Mouse (Mus musculus): Measurements from ENCODE around the gene Krt80. TPM values are rescaled to one million over a fixed set of nuclear protein-coding genes. Genes with fewer than 3 reads are reported as not detected.

The Krt80 gene
- polyA plus RNA-seq, 1 experiment from 2014 or later, result 8.7 TPM

DNA sequence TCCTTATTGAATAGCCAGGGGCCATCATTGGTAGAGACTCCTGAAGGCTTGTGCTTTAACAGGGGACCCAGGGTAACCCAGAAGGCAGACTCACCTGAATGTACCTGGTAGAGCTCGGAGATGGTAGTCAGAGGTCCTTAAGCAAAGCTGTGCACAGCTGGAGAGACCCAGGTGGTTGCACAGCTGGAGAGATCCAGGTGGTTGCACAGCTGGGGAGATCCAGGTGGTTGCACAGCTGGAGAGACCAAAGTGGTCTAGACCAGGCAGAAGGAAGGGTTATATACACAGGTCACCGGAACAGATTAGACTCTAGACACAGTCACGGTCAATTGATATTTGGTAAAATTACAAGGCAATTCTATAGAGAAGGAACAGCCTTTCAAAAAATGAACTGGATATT, 27.0 kb upstream of the Krt80 start:
- Histone ChIP-seq H3K4me1 (ENCODE audit: control insufficient read depth, insufficient read depth, low read length) (no peaks in the 10 kb centered on the region), H3K27ac (ENCODE audit: low read length) (no peak overlapping the region), H3K4me2 (ENCODE audit: low read depth, low read length) (no peak overlapping the region), H3K4me3 (ENCODE audit: low read length) (no peak overlapping the region), H3K9ac (ENCODE audit: low read length) (no peak overlapping the region), H3K36me3 (ENCODE audit: control insufficient read depth, insufficient read depth) (no peaks in the 10 kb centered on the region), H3K27me3 (ENCODE audit: control insufficient read depth, insufficient read depth, low read length) (no peaks in the 10 kb centered on the region), H3K9me3 (replicated peaks; ENCODE audit: control insufficient read depth, low read length) (no peaks in the 10 kb centered on the region)
- 79% methylated on average over 3 of the region's 3 CpGs for WGBS
- ATAC-seq (replicated peaks; ENCODE audit: extremely low read depth, insufficient read depth, low FRiP score), result no peak

DNA sequence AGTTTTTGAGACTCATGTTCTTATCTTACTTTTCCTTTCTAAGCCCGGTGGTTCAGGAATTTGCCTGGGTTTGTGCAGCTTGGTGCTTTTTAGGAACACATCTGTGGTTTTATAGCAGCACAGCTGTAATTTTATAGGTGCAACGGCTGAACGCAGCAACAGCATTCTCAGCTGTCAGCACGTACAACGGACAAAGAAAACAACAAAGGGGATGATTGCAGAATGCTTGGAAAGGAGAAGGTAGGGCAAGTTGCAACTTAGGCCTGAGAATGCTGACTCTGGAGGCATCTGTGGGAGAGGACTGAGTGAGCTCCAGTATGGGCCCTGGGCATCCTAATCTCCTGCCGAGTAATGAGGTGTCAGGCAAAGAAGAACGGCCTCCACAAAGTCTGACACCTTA, 26.5 kb upstream of the Krt80 start:
- H3K4me3 ChIP-seq (ENCODE audit: low read length), result no peak overlapping the region
- H3K36me3 ChIP-seq (ENCODE audit: control insufficient read depth, insufficient read depth), result no peaks in the 10 kb centered on the region
- no peak overlapping the region for H3K9ac ChIP-seq (ENCODE audit: low read length)
- no peaks in the 10 kb centered on the region for H3K27me3 ChIP-seq (ENCODE audit: control insufficient read depth, insufficient read depth, low read length)
- H3K4me1 ChIP-seq (ENCODE audit: control insufficient read depth, insufficient read depth, low read length), result no peaks in the 10 kb centered on the region
- no peak overlapping the region for H3K4me2 ChIP-seq (ENCODE audit: low read depth, low read length)
- ATAC-seq (replicated peaks; ENCODE audit: extremely low read depth, insufficient read depth, low FRiP score), result no peak
- no peak overlapping the region for H3K27ac ChIP-seq (ENCODE audit: low read length)
- H3K9me3 ChIP-seq (replicated peaks; ENCODE audit: control insufficient read depth, low read length), result no peaks in the 10 kb centered on the region
- 23% methylated on average over 7 of the region's 7 CpGs for WGBS

DNA sequence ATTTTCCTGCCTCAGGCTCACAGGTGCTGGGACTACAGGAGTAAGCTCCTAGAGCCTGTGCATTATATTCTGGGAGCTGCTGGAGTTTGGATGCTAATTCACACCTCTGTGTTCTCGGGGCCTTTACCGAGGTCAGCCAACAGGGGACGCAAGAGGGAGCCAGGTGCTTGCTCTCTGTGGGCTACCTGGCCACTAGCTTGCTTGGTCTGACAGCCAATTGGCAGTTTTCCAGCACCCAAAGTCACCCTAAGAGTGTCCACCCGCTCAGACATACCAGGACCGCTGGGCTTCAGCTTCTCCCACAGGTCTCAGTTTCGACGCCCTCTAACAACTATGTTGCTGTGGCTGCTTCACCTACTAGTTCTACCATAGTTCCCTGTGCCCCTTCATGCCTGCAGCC, 24.9 kb upstream of the Krt80 start:
- Histone ChIP-seq H3K4me1 (ENCODE audit: control insufficient read depth, insufficient read depth, low read length) (no peaks in the 10 kb centered on the region), H3K4me3 (ENCODE audit: low read length) (no peak overlapping the region), H3K9me3 (replicated peaks; ENCODE audit: control insufficient read depth, low read length) (no peaks in the 10 kb centered on the region), H3K36me3 (ENCODE audit: control insufficient read depth, insufficient read depth) (no peaks in the 10 kb centered on the region), H3K27me3 (ENCODE audit: control insufficient read depth, insufficient read depth, low read length) (no peaks in the 10 kb centered on the region), H3K4me2 (ENCODE audit: low read depth, low read length) (no peak overlapping the region), H3K27ac (ENCODE audit: low read length) (no peak overlapping the region), H3K9ac (ENCODE audit: low read length) (no peak overlapping the region)
- ATAC-seq (replicated peaks; ENCODE audit: extremely low read depth, insufficient read depth, low FRiP score), result no peak
- 55% methylated on average over 7 of the region's 7 CpGs for WGBS

DNA sequence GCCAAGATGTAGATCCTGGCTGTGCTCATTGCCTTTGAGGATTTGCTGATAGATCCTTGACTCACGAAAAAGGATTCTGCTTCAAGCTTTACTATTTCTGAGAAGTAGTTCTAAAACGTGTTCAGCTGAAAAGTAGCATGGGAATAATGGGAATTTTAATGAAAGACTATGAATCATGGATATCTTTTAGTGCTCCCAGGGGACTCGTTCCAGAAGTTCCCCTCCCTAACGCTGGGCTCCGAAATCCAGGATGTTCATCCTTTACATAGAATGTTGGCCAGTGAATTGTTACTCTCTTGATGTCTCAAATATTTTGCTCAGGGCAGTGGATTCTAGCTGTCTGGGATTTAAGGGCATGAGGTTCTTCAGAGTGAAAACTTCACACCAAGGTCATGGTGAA, 22.3 kb upstream of the Krt80 start:
- Histone ChIP-seq H3K4me1 (ENCODE audit: control insufficient read depth, insufficient read depth, low read length) (peaks cover 7% of the 10 kb centered on the region), H3K9ac (ENCODE audit: low read length) (no peak overlapping the region), H3K4me3 (ENCODE audit: low read length) (no peak overlapping the region), H3K36me3 (ENCODE audit: control insufficient read depth, insufficient read depth) (no peaks in the 10 kb centered on the region), H3K9me3 (replicated peaks; ENCODE audit: control insufficient read depth, low read length) (no peaks in the 10 kb centered on the region), H3K4me2 (ENCODE audit: low read depth, low read length) (no peak overlapping the region), H3K27me3 (ENCODE audit: control insufficient read depth, insufficient read depth, low read length) (no peaks in the 10 kb centered on the region), H3K27ac (ENCODE audit: low read length) (no peak overlapping the region)
- no peak for ATAC-seq (replicated peaks; ENCODE audit: extremely low read depth, insufficient read depth, low FRiP score)
- 73% methylated on average over 5 of the region's 5 CpGs for WGBS

DNA sequence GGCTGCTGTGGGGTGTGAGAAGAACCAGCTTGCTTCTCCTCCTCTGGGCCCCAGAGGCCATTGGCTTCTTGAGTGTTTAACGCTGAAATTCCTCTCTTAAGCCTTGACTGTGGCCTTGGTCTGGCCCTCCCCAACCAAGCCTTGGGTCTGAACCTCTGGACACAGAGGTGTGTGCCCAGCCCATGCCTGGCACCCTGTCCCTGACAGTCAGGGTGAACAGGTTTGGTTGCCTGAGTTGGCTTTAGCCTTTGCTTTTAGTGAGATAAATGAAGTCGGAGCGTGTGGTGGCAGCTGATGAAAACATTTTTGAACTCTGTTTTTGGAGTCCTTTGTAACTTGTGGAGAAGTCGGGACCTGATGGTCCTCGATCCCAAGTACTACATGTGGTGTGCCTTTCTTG, 20.2 kb upstream of the Krt80 start:
- ATAC-seq (replicated peaks; ENCODE audit: extremely low read depth, insufficient read depth, low FRiP score), result no peak
- Histone ChIP-seq H3K9me3 (replicated peaks; ENCODE audit: control insufficient read depth, low read length) (no peaks in the 10 kb centered on the region), H3K4me3 (ENCODE audit: low read length) (no peak overlapping the region), H3K27me3 (ENCODE audit: control insufficient read depth, insufficient read depth, low read length) (no peaks in the 10 kb centered on the region), H3K4me1 (ENCODE audit: control insufficient read depth, insufficient read depth, low read length) (peaks cover 9% of the 10 kb centered on the region), H3K27ac (ENCODE audit: low read length) (no peak overlapping the region), H3K36me3 (ENCODE audit: control insufficient read depth, insufficient read depth) (no peaks in the 10 kb centered on the region), H3K4me2 (ENCODE audit: low read depth, low read length) (no peak overlapping the region), H3K9ac (ENCODE audit: low read length) (no peak overlapping the region)
- WGBS, result 82% methylated on average over 5 of the region's 5 CpGs

DNA sequence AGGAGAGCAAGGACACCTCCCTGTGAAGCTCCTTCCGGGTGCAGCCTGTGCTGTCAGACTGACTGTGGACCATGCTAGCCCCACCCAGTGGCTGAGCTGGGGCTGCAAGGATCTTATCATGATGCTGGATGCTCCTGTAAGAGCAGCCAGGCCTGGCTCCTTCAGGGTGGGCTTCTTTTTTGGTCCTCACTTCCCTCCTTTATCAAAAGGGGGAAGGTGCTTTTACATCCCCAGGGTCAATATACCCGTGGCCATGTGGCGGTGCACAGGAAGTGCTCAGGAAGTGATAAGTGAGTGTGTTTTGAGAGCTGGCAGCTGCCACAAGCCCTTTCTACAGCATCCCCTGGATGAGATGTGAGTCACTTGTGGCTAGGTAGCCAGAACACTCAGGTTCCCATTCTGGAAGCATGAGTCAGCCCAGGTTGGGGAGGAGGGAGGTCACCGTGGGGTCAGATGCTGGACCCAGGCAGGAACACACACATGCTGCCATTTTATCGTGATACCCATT, 18.1 kb upstream of the Krt80 start:
- peak; percentile 35 for ATAC-seq (replicated peaks; ENCODE audit: extremely low read depth, insufficient read depth, low FRiP score)
- H3K27me3 ChIP-seq (ENCODE audit: control insufficient read depth, insufficient read depth, low read length), result no peaks in the 10 kb centered on the region
- H3K4me3 ChIP-seq (ENCODE audit: low read length), result no peak overlapping the region
- H3K4me2 ChIP-seq (ENCODE audit: low read depth, low read length), result no peak overlapping the region
- WGBS, result 16% methylated on average over 5 of the region's 5 CpGs
- H3K4me1 ChIP-seq (ENCODE audit: control insufficient read depth, insufficient read depth, low read length), result peaks cover 10% of the 10 kb centered on the region
- H3K27ac ChIP-seq (ENCODE audit: low read length), result no peak overlapping the region
- no peaks in the 10 kb centered on the region for H3K36me3 ChIP-seq (ENCODE audit: control insufficient read depth, insufficient read depth)
- no peaks in the 10 kb centered on the region for H3K9me3 ChIP-seq (replicated peaks; ENCODE audit: control insufficient read depth, low read length)
- H3K9ac ChIP-seq (ENCODE audit: low read length), result no peak overlapping the region

DNA sequence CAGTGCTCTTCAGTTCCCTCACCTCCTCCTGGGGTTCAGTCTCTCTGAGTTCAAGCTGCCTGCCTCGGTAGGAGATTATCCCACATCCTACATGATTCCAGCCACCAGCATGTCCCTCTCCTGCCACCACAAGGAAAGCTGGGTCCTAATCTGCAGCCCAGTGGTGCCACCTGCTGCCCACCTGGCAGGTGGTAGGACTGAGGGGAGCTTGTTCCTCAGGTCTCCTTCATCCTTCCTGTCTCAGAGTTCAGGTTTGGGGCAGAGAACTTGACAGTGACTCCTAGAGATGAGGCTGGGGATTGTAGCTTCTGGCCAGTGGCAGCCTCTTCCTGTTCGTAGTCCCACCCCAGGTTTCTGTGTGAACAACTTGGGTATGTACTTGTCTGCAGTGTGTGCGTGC, 17.2 kb upstream of the Krt80 start:
- no peak overlapping the region for H3K27ac ChIP-seq (ENCODE audit: low read length)
- no peaks in the 10 kb centered on the region for H3K36me3 ChIP-seq (ENCODE audit: control insufficient read depth, insufficient read depth)
- no peak overlapping the region for H3K4me3 ChIP-seq (ENCODE audit: low read length)
- H3K9ac ChIP-seq (ENCODE audit: low read length), result no peak overlapping the region
- peaks cover 19% of the 10 kb centered on the region for H3K4me1 ChIP-seq (ENCODE audit: control insufficient read depth, insufficient read depth, low read length)
- no peak overlapping the region for H3K4me2 ChIP-seq (ENCODE audit: low read depth, low read length)
- no peaks in the 10 kb centered on the region for H3K27me3 ChIP-seq (ENCODE audit: control insufficient read depth, insufficient read depth, low read length)
- no peaks in the 10 kb centered on the region for H3K9me3 ChIP-seq (replicated peaks; ENCODE audit: control insufficient read depth, low read length)
- WGBS, result 55% methylated on average over 3 of the region's 3 CpGs
- ATAC-seq (replicated peaks; ENCODE audit: extremely low read depth, insufficient read depth, low FRiP score), result 0 out of 2 replicates have a peak, but pooled peaks have one; percentile 46

DNA sequence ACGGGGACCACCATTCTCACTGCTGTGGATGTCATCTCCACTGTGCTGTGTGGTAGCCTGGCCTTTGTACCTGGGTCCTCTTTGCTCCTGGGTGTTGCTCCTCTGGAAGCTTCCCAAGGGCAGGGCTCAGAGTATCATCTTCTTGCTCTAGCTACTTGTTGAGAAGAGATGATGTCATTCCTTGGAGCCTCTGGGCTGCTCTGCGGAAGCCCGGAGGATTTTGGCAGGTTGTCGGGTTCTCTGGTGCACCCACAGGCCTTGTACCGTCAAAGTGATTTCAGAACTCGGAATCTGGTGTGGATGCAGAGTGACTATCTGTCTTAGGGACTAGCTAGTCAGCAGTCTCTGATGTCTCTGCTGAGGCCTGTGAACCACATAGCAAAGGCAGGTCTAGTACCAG, 15.1 kb upstream of the Krt80 start:
- Histone ChIP-seq H3K4me2 (ENCODE audit: low read depth, low read length) (no peak overlapping the region), H3K9ac (ENCODE audit: low read length) (no peak overlapping the region), H3K4me3 (ENCODE audit: low read length) (no peak overlapping the region), H3K36me3 (ENCODE audit: control insufficient read depth, insufficient read depth) (no peaks in the 10 kb centered on the region), H3K27me3 (ENCODE audit: control insufficient read depth, insufficient read depth, low read length) (no peaks in the 10 kb centered on the region), H3K4me1 (ENCODE audit: control insufficient read depth, insufficient read depth, low read length) (peaks cover 33% of the 10 kb centered on the region), H3K27ac (ENCODE audit: low read length) (no peak overlapping the region), H3K9me3 (replicated peaks; ENCODE audit: control insufficient read depth, low read length) (no peaks in the 10 kb centered on the region)
- 67% methylated on average over 6 of the region's 6 CpGs for WGBS
- no peak for ATAC-seq (replicated peaks; ENCODE audit: extremely low read depth, insufficient read depth, low FRiP score)

DNA sequence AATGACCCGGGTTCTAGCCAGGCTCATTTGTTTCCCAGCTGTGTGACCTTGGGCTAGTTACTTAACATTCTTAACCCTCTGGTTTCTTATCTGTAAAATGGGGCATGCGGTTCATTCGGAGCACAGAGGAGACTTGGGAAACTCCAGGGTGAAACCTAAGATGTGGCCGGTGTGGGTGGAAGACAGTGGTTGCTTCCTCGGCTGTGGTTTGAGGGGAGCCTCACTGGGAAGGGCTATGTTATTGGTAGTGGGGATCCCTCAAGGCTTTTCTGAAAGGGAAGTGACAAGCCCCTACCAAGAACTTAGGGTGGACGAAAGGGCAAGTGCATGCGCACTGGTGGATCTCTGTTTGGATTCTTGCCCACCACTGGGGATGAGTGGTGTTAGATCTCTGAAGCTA, 14.6 kb upstream of the Krt80 start:
- Histone ChIP-seq H3K9me3 (replicated peaks; ENCODE audit: control insufficient read depth, low read length) (no peaks in the 10 kb centered on the region), H3K9ac (ENCODE audit: low read length) (no peak overlapping the region), H3K27me3 (ENCODE audit: control insufficient read depth, insufficient read depth, low read length) (no peaks in the 10 kb centered on the region), H3K4me2 (ENCODE audit: low read depth, low read length) (no peak overlapping the region), H3K4me3 (ENCODE audit: low read length) (no peak overlapping the region), H3K4me1 (ENCODE audit: control insufficient read depth, insufficient read depth, low read length) (peaks cover 33% of the 10 kb centered on the region), H3K36me3 (ENCODE audit: control insufficient read depth, insufficient read depth) (no peaks in the 10 kb centered on the region), H3K27ac (ENCODE audit: low read length) (no peak overlapping the region)
- no peak for ATAC-seq (replicated peaks; ENCODE audit: extremely low read depth, insufficient read depth, low FRiP score)
- WGBS, result 66% methylated on average over 7 of the region's 7 CpGs

DNA sequence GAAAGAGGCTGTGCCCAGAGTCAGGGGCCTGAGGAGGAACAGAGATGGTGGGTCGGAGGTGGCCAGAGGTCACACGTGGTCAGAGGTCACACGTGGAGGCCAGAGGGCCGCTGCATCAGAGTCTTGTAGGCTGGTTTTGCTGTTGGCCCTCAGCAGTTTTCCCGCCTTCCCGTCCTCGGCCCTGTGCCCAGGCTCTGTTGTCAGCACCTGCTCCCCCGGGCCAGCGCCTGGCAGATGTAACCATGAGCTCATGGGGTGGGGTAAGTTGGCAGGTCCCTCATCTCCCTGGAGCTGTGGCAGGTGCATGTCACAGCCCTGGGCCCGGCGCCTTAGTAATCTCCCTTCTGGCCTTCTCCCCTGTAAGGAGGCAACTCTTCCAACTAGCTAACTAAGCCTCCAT, 12.8 kb upstream of the Krt80 start:
- WGBS, result 57% methylated on average over 11 of the region's 11 CpGs
- peak; percentile 47 for ATAC-seq (replicated peaks; ENCODE audit: extremely low read depth, insufficient read depth, low FRiP score)
- Histone ChIP-seq H3K27me3 (ENCODE audit: control insufficient read depth, insufficient read depth, low read length) (no peaks in the 10 kb centered on the region), H3K9ac (ENCODE audit: low read length) (no peak overlapping the region), H3K4me1 (ENCODE audit: control insufficient read depth, insufficient read depth, low read length) (peaks cover 26% of the 10 kb centered on the region), H3K27ac (ENCODE audit: low read length) (no peak overlapping the region), H3K4me3 (ENCODE audit: low read length) (no peak overlapping the region), H3K36me3 (ENCODE audit: control insufficient read depth, insufficient read depth) (no peaks in the 10 kb centered on the region), H3K4me2 (ENCODE audit: low read depth, low read length) (no peak overlapping the region), H3K9me3 (replicated peaks; ENCODE audit: control insufficient read depth, low read length) (no peaks in the 10 kb centered on the region)

Data from heart, embryonic 16.5 days (tissue).